In the genomic region with DNA sequence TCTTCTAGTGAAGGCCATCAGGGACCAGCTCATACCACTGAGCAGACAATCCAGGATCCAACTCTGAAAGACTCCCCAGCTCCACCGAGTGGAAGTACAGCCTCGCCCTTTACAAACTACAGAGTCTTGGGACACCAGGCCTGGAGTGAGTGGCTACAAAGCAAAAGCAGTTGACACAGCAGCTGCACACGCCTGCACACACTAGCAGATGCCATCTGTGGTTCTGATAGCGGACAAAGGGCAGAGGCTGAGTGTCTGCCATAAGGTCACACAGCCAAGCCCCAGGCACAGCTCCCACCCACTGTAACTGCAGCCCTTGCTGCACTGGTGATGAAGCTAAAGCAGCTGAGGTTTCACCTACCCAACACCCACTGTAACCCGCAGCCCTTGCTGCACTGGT, we compare ENCODE assay signal across 1 mouse cellular context.
TF ChIP-seq lines count a peak whose summit lies in the region.

No protein-coding gene starts in this region.

TF ChIP-seq in myocyte, 11 proteins besides CTCF, POLR2A, EP300 and RAD21 (continued from another document):
- no peak for TF ChIP-seq MAX (IDR thresholded peaks at IDR 0.05; ENCODE audit: low read depth)
- no peak for TF ChIP-seq SRF (IDR thresholded peaks at IDR 0.05; ENCODE audit: control insufficient read depth, insufficient read length, low read depth)
- peak; percentile 53 to 95 (median 92) for TF ChIP-seq MYOG (IDR thresholded peaks at IDR 0.05; ENCODE audit: control insufficient read depth in 1 of 3, insufficient read depth in 1 of 3, insufficient read length in 2 of 3, low read depth in 2 of 3)
- peak; percentile 62 for TF ChIP-seq TCF3 (IDR thresholded peaks at IDR 0.05; ENCODE audit: insufficient read length, low read depth)
- TF ChIP-seq E2F4 (IDR thresholded peaks at IDR 0.05; ENCODE audit: insufficient read depth), result no peak
TF ChIP-seq in myocyte: peak in this region for 4.
